Mouse (Mus musculus) liver, embryonic 16.5 days (tissue): ENCODE measurements at regions not wholly inside any gene's neighbourhood (a gene's known extent, or its start where the extent isn't known, plus 50 kb on each side); places are given as distances from the start of the nearest gene placed in this dataset.

Experiments used
- ATAC-seq: fragments of 200-750 bp; cut with Nextera tagmentation; 2 replicates; pipeline ENCODE4 v1.8.0; 2017; ENCODE audit warnings: low read depth, mild to moderate bottlenecking, moderate number of reproducible peaks, moderate library complexity
- H3K27ac ChIP-seq: fragments of 300-500 bp; sonication (generic); 2 replicates; pipeline ENCODE4 v1.5.1; 2014; ENCODE audit warnings: mild to moderate bottlenecking, low read length
- H3K27me3 ChIP-seq: fragments of 300-500 bp; sonication (generic); 2 replicates; pipeline ENCODE4 v1.6.1; 2014; ENCODE audit warnings: low read depth, low read length, mixed read lengths; ENCODE audit not compliant: control insufficient read depth, insufficient read depth
- H3K36me3 ChIP-seq: fragments of 300-500 bp; sonication (generic); 2 replicates; pipeline ENCODE4 v1.6.1; 2014; ENCODE audit warnings: mild to moderate bottlenecking; ENCODE audit not compliant: control insufficient read depth, insufficient read depth
- H3K4me1 ChIP-seq: fragments of 300-500 bp; sonication (generic); 2 replicates; pipeline ENCODE4 v1.6.1; 2014; ENCODE audit warnings: low read depth, low read length, mixed read lengths; ENCODE audit not compliant: control insufficient read depth
- H3K4me2 ChIP-seq: fragments of 300-500 bp; sonication (generic); 2 replicates; pipeline ENCODE4 v1.6.1; 2014; ENCODE audit warnings: low read depth, low read length, mixed read lengths
- H3K4me3 ChIP-seq: fragments of 300-500 bp; sonication (generic); 2 replicates; pipeline ENCODE4 v1.5.1; 2014; ENCODE audit warnings: low read depth, mild to moderate bottlenecking, low read length
- H3K9ac ChIP-seq: fragments of 300-500 bp; sonication (generic); 2 replicates; pipeline ENCODE4 v1.6.1; 2014; ENCODE audit warnings: low read depth, low read length
- H3K9me3 ChIP-seq: fragments of 300-500 bp; sonication (generic); replicated peaks from 2 replicates; pipeline ENCODE4 v1.6.1; 2016; ENCODE audit warnings: low read length; ENCODE audit not compliant: control insufficient read depth
- WGBS: fragments of 180-500 bp; shearing (Covaris S2); extraction: QIAGEN DNeasy Blood & Tissue Kit; methylation state at CpG from one replicate; pipeline ENCODE4 v1.1.7; 2014; ENCODE audit not compliant: insufficient replicate concordance; 5-methylcytosine and 5-hydroxymethylcytosine counted together

- H3K9ac ChIP-seq = no peak overlapping the region
- no peak for ATAC-seq
Observed at GRCm38 (mm10) chr6:120581748-120582147, 50.6 kb upstream of the Hdhd5 start.

More at GRCm38 (mm10) chr6:120581748-120582147, 50.6 kb upstream of the Hdhd5 start:
- Histone ChIP-seq H3K27ac (no peak overlapping the region; the same call in 1 of the 2 replicates), H3K4me2 (no peak overlapping the region), H3K9me3 (no peaks in the 10 kb centered on the region), H3K4me3 (no peak overlapping the region), H3K36me3 (no peaks in the 10 kb centered on the region), H3K27me3 (no peaks in the 10 kb centered on the region), H3K4me1 (peaks cover 35% of the 10 kb centered on the region)
- 86% methylated on average over 2 of the region's 2 CpGs for WGBS
